Mouse (Mus musculus) T-cell, adult 66 days (primary cell): ENCODE data around the gene Ctdspl2. TPM values are rescaled to one million over a fixed set of nuclear protein-coding genes. Genes with fewer than 3 reads are reported as not detected.

Source experiments
- total RNA-seq, 2 experiments: library from RNA; stranded (reverse); gene quantifications; 3 replicates in 1 of 2; 4 replicates in 1 of 2; pipeline ENCODE4 v1.2.4; 2023

The Ctdspl2 gene
- 10 to 100 TPM; 40.6 to 52.3 TPM for total RNA-seq

GRCm38 (mm10) chr2:121955765-121956223, at the start of gene Ctdspl2, which contains the start of gene Mageb3:
Ctdspl2 (plus strand) TSS chr2:121956001.
Mageb3 (minus strand) TSS chr2:121956092.

GRCm38 (mm10) chr2:122027862-122028755, 72.3 kb downstream of the Ctdspl2 start, which contains the start of gene Eif3j1:
Eif3j1 (plus strand) TSS chr2:122028546.

Other genes starting within 250 kb of the Ctdspl2 start
- not detected for gene Frmd5, start 148.9 kb upstream of the Ctdspl2 start, total RNA-seq
- 10 to 100 TPM in 1 of 2 experiments, 1 to 10 TPM in 1; 9.5 to 15.3 TPM for gene Casc4, start 89.0 kb upstream of the Ctdspl2 start, total RNA-seq
- gene Mageb3, start 91 bp downstream of the Ctdspl2 start, total RNA-seq = not detected
- 10 to 100 TPM; 40.7 to 49.5 TPM for gene Eif3j1, start 72.5 kb downstream of the Ctdspl2 start, total RNA-seq
- 10 to 100 TPM; 25.8 to 28.9 TPM for gene Spg11, start 162.4 kb downstream of the Ctdspl2 start, total RNA-seq
- 1,000 to 10,000 TPM; 2,534 to 2,720 TPM for gene B2m, start 191.7 kb downstream of the Ctdspl2 start, total RNA-seq
- gene Trim69, start 204.7 kb downstream of the Ctdspl2 start, total RNA-seq = 1 to 10 TPM; 1.3 to 1.7 TPM
- gene Patl2, start 230.2 kb downstream of the Ctdspl2 start, total RNA-seq = not detected
- not detected for gene Terb2, start 230.3 kb downstream of the Ctdspl2 start, total RNA-seq